Mouse (Mus musculus): Measurements from ENCODE around the gene Ndp. TPM values are rescaled to one million over a fixed set of nuclear protein-coding genes. Genes with fewer than 3 reads are reported as not detected.

Ndp gene
- polyA plus RNA-seq (2015; fragmentation: Nextera tagmentation; extraction: Ambion mirVana), result not detected in 2 replicates

DNA sequence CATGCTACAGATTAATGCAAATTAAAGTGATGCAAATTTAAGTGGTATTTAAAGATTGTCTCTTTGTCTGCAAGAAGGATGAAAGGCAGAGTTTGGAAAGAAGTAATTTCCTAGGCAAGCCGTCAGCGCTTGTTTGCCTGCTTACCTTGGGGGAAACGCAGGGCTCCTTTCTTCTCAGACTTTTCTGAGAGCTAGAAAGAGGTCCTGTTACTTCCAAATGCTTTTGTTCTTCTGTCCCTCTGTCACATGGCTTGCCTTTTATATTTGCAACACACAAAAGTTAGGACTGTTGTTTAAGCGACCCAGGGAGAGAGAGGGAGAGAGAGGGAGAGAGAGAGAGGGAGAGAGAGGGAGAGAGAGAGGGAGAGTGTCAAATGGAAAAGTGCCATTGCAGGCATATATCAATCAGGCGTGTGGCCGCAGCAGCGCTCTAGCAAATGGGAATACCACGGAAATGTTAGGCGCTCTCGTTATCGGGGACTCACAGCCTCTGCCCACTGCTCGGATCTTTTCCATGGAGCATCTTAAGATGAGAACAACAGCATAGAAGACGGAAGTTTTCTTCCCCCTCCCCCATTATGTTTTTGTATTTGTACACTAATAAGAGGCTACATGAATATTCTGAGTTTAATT lies at the start of gene Ndp:
Gene Ndp, minus strand, starts transcription at position 534 of the 633 bp plus-strand sequence.
- Histone ChIP-seq H3K4me2 (no peak within 1 kb of the TSS), H3K27ac (replicated peaks) (no peak within 1 kb of the TSS), H3K4me3 (replicated peaks) (no peak within 1 kb of the TSS), H3K9me3 (replicated peaks) (no peaks in the 10 kb centered on the region), H3K9ac (no peak within 1 kb of the TSS), H3K4me1 (replicated peaks) (no peaks in the 10 kb centered on the region), H3K27me3 (peaks cover 3% of the 10 kb centered on the region; the same call in 1 of the 2 replicates), H3K36me3 (replicated peaks) (no peaks in the 10 kb centered on the region)
- WGBS (ENCODE audit: insufficient replicate concordance), result 14% methylated on average over 13 of the region's 13 CpGs
- ATAC-seq (ENCODE audit: insufficient read depth), result no peak

DNA sequence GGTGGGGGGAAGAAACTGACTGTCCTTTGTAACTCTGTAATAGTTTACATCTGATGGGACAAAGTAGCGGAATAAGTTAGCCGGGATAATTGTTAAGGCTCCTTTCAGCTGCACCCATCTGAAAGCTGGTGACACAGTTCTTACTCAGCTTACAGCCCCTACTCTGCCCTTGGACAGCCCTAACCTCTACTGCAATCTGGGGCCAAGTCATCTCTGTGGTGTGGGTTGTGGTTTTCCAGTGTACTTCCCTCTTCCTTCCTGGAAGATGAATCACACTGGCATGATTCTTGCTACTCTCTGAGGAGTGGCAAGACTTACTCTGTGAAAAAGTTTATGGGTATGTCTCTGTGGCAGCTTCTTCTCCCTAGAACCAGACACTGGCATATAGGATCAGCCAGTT lies 43.2 kb upstream of the Ndp start:
- H3K9me3 ChIP-seq (replicated peaks), result no peaks in the 10 kb centered on the region
- no peak overlapping the region for H3K9ac ChIP-seq
- no peaks in the 10 kb centered on the region for H3K27me3 ChIP-seq
- H3K27ac ChIP-seq (replicated peaks), result no peak overlapping the region
- H3K4me1 ChIP-seq (replicated peaks), result no peaks in the 10 kb centered on the region
- 58% methylated on average over 2 of the region's 2 CpGs for WGBS (ENCODE audit: insufficient replicate concordance)
- no peak for ATAC-seq (ENCODE audit: insufficient read depth)
- H3K36me3 ChIP-seq (replicated peaks), result no peaks in the 10 kb centered on the region
- no peak overlapping the region for H3K4me2 ChIP-seq
- no peak overlapping the region for H3K4me3 ChIP-seq (replicated peaks)

- Histone ChIP-seq H3K36me3 (replicated peaks) (no peaks in the 10 kb centered on the region), H3K27ac (replicated peaks) (no peak overlapping the region), H3K4me1 (replicated peaks) (no peaks in the 10 kb centered on the region), H3K9ac (no peak overlapping the region), H3K9me3 (replicated peaks) (no peaks in the 10 kb centered on the region), H3K27me3 (no peaks in the 10 kb centered on the region), H3K4me2 (no peak overlapping the region), H3K4me3 (replicated peaks) (no peak overlapping the region)
- ATAC-seq (ENCODE audit: insufficient read depth), result no peak
Measured at GRCm38 (mm10) chrX:16918006-16918405, 6.4 kb upstream of the Ndp start.

DNA sequence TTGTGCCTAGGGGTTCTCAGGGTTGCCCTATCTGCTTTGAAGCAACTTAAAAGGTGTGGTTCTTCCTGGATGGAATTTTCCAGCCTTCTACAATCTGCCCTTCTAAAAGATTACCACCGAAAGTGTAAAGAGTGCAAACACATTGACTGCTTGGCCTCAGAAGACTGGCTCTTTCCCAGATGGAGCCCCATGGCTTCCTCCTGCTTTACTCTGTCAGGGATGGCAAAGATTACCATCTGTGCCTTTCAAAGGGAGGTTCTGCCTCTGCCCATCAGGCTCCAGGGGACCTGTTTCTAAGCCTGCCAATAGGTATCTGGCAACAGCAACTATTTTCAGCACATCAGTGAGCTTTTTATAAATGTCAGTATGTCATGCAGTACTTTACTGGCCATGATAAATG lies 1.5 kb upstream of the Ndp start:
- no peak for ATAC-seq (ENCODE audit: insufficient read depth)
- H3K9me3 ChIP-seq (replicated peaks), result no peaks in the 10 kb centered on the region
- 56% methylated on average over 1 of the region's 1 CpGs for WGBS (ENCODE audit: insufficient replicate concordance)
- no peaks in the 10 kb centered on the region for H3K36me3 ChIP-seq (replicated peaks)
- H3K4me3 ChIP-seq (replicated peaks), result no peak overlapping the region
- no peaks in the 10 kb centered on the region for H3K4me1 ChIP-seq (replicated peaks)
- H3K4me2 ChIP-seq, result no peak overlapping the region
- H3K9ac ChIP-seq, result no peak overlapping the region
- peaks cover 3% of the 10 kb centered on the region; the same call in 1 of the 2 replicates for H3K27me3 ChIP-seq
- no peak overlapping the region for H3K27ac ChIP-seq (replicated peaks)

- Histone ChIP-seq H3K27ac (replicated peaks) (no peak overlapping the region), H3K4me1 (replicated peaks) (no peaks in the 10 kb centered on the region), H3K9ac (no peak overlapping the region), H3K4me2 (no peak overlapping the region), H3K36me3 (replicated peaks) (no peaks in the 10 kb centered on the region), H3K27me3 (peaks cover 3% of the 10 kb centered on the region; the same call in 1 of the 2 replicates), H3K4me3 (replicated peaks) (no peak overlapping the region), H3K9me3 (replicated peaks) (no peaks in the 10 kb centered on the region)
- ATAC-seq (ENCODE audit: insufficient read depth), result no peak
- 40% methylated on average over 4 of the region's 4 CpGs for WGBS (ENCODE audit: insufficient replicate concordance)
Measured at GRCm38 (mm10) chrX:16911911-16912310, 337 bp upstream of the Ndp start.

GRCm38 (mm10) chrX:16910211-16911095 lies 1.1 kb downstream of the Ndp start:
- no peak overlapping the region for H3K4me2 ChIP-seq
- H3K27ac ChIP-seq (replicated peaks), result no peak overlapping the region
- WGBS (ENCODE audit: insufficient replicate concordance), result 18% methylated on average over 18 of the region's 18 CpGs
- H3K36me3 ChIP-seq (replicated peaks), result no peaks in the 10 kb centered on the region
- no peak overlapping the region for H3K4me3 ChIP-seq (replicated peaks)
- ATAC-seq (ENCODE audit: insufficient read depth), result no peak
- no peaks in the 10 kb centered on the region for H3K9me3 ChIP-seq (replicated peaks)
- peaks cover 3% of the 10 kb centered on the region; the same call in 1 of the 2 replicates for H3K27me3 ChIP-seq
- no peaks in the 10 kb centered on the region for H3K4me1 ChIP-seq (replicated peaks)
- no peak overlapping the region for H3K9ac ChIP-seq

DNA sequence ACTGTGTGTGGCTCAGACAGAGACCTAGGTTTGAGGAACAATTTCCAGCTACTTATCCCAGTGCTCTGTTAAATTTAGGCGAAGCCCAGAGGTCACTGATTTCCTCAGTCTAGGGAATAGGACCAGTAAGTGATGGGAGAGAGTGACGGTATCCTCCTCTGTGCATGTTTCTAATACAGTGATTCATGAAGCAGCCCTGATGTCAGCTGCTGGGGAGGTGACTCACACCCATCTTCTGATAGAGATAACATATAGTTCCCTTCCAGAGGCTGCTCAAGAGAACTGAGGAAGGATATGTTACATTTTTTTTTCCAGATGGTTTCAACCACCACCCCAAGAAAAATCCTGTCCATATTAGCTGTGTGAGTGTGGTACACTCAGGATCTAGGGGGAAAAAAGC lies 2.9 kb downstream of the Ndp start:
- H3K4me2 ChIP-seq, result no peak overlapping the region
- no peak for ATAC-seq (ENCODE audit: insufficient read depth)
- no peak overlapping the region for H3K27ac ChIP-seq (replicated peaks)
- no peak overlapping the region for H3K9ac ChIP-seq
- peaks cover 3% of the 10 kb centered on the region; the same call in 1 of the 2 replicates for H3K27me3 ChIP-seq
- no peaks in the 10 kb centered on the region for H3K4me1 ChIP-seq (replicated peaks)
- no peak overlapping the region for H3K4me3 ChIP-seq (replicated peaks)
- no peaks in the 10 kb centered on the region for H3K9me3 ChIP-seq (replicated peaks)
- no peaks in the 10 kb centered on the region for H3K36me3 ChIP-seq (replicated peaks)
- 44% methylated on average over 2 of the region's 2 CpGs for WGBS (ENCODE audit: insufficient replicate concordance)

DNA sequence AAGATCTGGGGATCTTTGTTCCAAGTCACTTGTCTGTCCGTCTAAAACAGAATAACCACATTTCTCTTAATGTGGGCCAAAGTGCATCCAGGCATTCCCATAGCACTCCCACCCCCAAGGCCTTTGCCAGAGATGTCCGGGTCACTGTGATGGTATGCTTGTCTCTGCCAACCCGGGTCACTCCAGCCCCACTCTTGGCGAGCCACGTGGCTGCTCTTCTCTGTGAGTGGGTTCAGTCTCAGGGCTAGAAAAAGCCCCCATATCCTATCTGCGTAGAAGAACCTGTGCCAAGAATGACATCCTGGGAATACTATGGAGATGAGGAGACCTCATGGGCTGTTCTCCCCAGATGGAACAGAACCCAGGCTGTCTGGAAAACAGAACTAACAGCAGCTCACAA lies 4.0 kb downstream of the Ndp start:
- H3K9ac ChIP-seq, result no peak overlapping the region
- ATAC-seq (ENCODE audit: insufficient read depth), result no peak
- 57% methylated on average over 6 of the region's 6 CpGs for WGBS (ENCODE audit: insufficient replicate concordance)
- H3K4me2 ChIP-seq, result no peak overlapping the region
- H3K27me3 ChIP-seq, result peaks cover 3% of the 10 kb centered on the region; the same call in 1 of the 2 replicates
- no peak overlapping the region for H3K4me3 ChIP-seq (replicated peaks)
- no peaks in the 10 kb centered on the region for H3K36me3 ChIP-seq (replicated peaks)
- no peaks in the 10 kb centered on the region for H3K4me1 ChIP-seq (replicated peaks)
- H3K9me3 ChIP-seq (replicated peaks), result no peaks in the 10 kb centered on the region
- no peak overlapping the region for H3K27ac ChIP-seq (replicated peaks)

- Histone ChIP-seq H3K27me3 (no peaks in the 10 kb centered on the region), H3K27ac (replicated peaks) (no peak overlapping the region), H3K9ac (no peak overlapping the region), H3K4me2 (no peak overlapping the region), H3K4me1 (replicated peaks) (no peaks in the 10 kb centered on the region), H3K36me3 (replicated peaks) (no peaks in the 10 kb centered on the region), H3K9me3 (replicated peaks) (no peaks in the 10 kb centered on the region), H3K4me3 (replicated peaks) (no peak overlapping the region)
- ATAC-seq (ENCODE audit: insufficient read depth), result no peak
- 24% methylated on average over 5 of the region's 5 CpGs for WGBS (ENCODE audit: insufficient replicate concordance)
Measured at GRCm38 (mm10) chrX:16894377-16895175, 17.0 kb downstream of the Ndp start.

- no peaks in the 10 kb centered on the region for H3K9me3 ChIP-seq (replicated peaks)
- ATAC-seq (ENCODE audit: insufficient read depth), result no peak
- no peak overlapping the region for H3K4me3 ChIP-seq (replicated peaks)
- H3K4me2 ChIP-seq, result no peak overlapping the region
- no peaks in the 10 kb centered on the region for H3K4me1 ChIP-seq (replicated peaks)
- H3K27me3 ChIP-seq, result no peaks in the 10 kb centered on the region
- H3K36me3 ChIP-seq (replicated peaks), result no peaks in the 10 kb centered on the region
- no peak overlapping the region for H3K27ac ChIP-seq (replicated peaks)
- no peak overlapping the region for H3K9ac ChIP-seq
Measured at GRCm38 (mm10) chrX:16867640-16868314, 43.8 kb downstream of the Ndp start.

- Histone ChIP-seq H3K4me2 (no peak overlapping the region), H3K27me3 (no peaks in the 10 kb centered on the region), H3K9me3 (replicated peaks) (no peaks in the 10 kb centered on the region), H3K27ac (replicated peaks) (no peak overlapping the region), H3K9ac (no peak overlapping the region), H3K4me3 (replicated peaks) (no peak overlapping the region), H3K36me3 (replicated peaks) (no peaks in the 10 kb centered on the region), H3K4me1 (replicated peaks) (no peaks in the 10 kb centered on the region)
- no peak for ATAC-seq (ENCODE audit: insufficient read depth)
Measured at GRCm38 (mm10) chrX:16860244-16860643, 51.3 kb downstream of the Ndp start.
